22 mouse cellular contexts compared by ENCODE assay signal in genomic region chr13:6897666-6898065, GRCm38 (mm10).
DNase-seq lines count a peak whose midpoint lies in the region; ATAC-seq and TF ChIP-seq lines count a peak whose summit lies in the region.
"Had no signal": no experiment of that assay in that cellular context is flagged by ENCODE, and none has a peak within 500 bp of the region (broad histone marks: within the 10 kb centered on the region; RNA-seq: fewer than 3 reads in every experiment).

No protein-coding gene starts in this region.

- no peak for TF ChIP-seq CTCF in ES-Bruce4 (IDR thresholded peaks at IDR 0.05; ENCODE audit: low read depth, low read length)

- H3K27ac ChIP-seq in hindbrain, embryonic 14.5 days: no peak overlapping the region
- no peak overlapping the region for H3K27ac ChIP-seq in hindbrain, embryonic 13.5 days
- H3K27ac ChIP-seq in ES-Bruce4 (ENCODE audit: insufficient read depth, low read length): no peak overlapping the region
- H3K27ac ChIP-seq in neural tube, embryonic 12.5 days: no peak overlapping the region
- H3K27ac ChIP-seq: embryonic facial prominence, embryonic 15.5 days; forebrain, embryonic 12.5 days; midbrain, embryonic 13.5 days; stomach, postnatal 0 days had no signal

- WGBS in hindbrain, embryonic 14.5 days: 73% methylated on average over 1 of the region's 1 CpGs
- WGBS in hindbrain, embryonic 13.5 days: 81% methylated on average over 1 of the region's 1 CpGs
- WGBS in neural tube, embryonic 12.5 days: 62% methylated on average over 1 of the region's 1 CpGs

- H3K4me2 ChIP-seq in hindbrain, embryonic 14.5 days (replicated peaks): no peak overlapping the region
- no peak overlapping the region for H3K4me2 ChIP-seq in hindbrain, embryonic 13.5 days
- H3K4me2 ChIP-seq in neural tube, embryonic 12.5 days (replicated peaks): no peak overlapping the region
- H3K4me2 ChIP-seq: embryonic facial prominence, embryonic 15.5 days; forebrain, embryonic 12.5 days; heart, embryonic 12.5 days; midbrain, embryonic 13.5 days had no signal

- H3K27me3 ChIP-seq in hindbrain, embryonic 14.5 days (ENCODE audit: control insufficient read depth, insufficient read depth, low read length): no peaks in the 10 kb centered on the region
- H3K27me3 ChIP-seq in hindbrain, embryonic 13.5 days: no peaks in the 10 kb centered on the region
- H3K27me3 ChIP-seq in ES-Bruce4 (ENCODE audit: control insufficient read depth, insufficient read depth, low read length, poor library complexity, severe bottlenecking): no peaks in the 10 kb centered on the region
- no peaks in the 10 kb centered on the region for H3K27me3 ChIP-seq in neural tube, embryonic 12.5 days (replicated peaks)
- H3K27me3 ChIP-seq: embryonic facial prominence, embryonic 15.5 days; forebrain, embryonic 12.5 days; heart, embryonic 12.5 days; midbrain, embryonic 13.5 days had no signal

- no peaks in the 10 kb centered on the region for H3K4me1 ChIP-seq in hindbrain, embryonic 14.5 days (replicated peaks; ENCODE audit: control insufficient read depth, insufficient read depth, low read length)
- H3K4me1 ChIP-seq in hindbrain, embryonic 13.5 days (replicated peaks): no peaks in the 10 kb centered on the region; the same call in 1 of the 2 replicates
- peaks cover 6% of the 10 kb centered on the region for H3K4me1 ChIP-seq in ES-Bruce4 (ENCODE audit: control insufficient read depth, insufficient read depth, low read length)
- H3K4me1 ChIP-seq in neural tube, embryonic 12.5 days: no peaks in the 10 kb centered on the region
- H3K4me1 ChIP-seq: embryonic facial prominence, embryonic 15.5 days; forebrain, embryonic 12.5 days; heart, embryonic 12.5 days; midbrain, embryonic 13.5 days had no signal

- ATAC-seq in hindbrain, embryonic 14.5 days (ENCODE audit: low FRiP score): 0 out of 2 replicates have a peak, but pooled peaks have one; percentile 51
- ATAC-seq in hindbrain, embryonic 13.5 days (ENCODE audit: low FRiP score): no peak
- ATAC-seq in neural tube, embryonic 12.5 days (ENCODE audit: low FRiP score, low read depth): peak; percentile 50; the same call in 1 of the 2 replicates
- ATAC-seq: inflammation-experienced regulatory T-cells, adult 6 months; midbrain, embryonic 13.5 days had no signal

- intact Hi-C loops in heart, postnatal 14 days (cut with DNase I): no loop called here
- intact Hi-C loops in gastrocnemius, postnatal 14 days (cut with DNase I; ENCODE audit: low total_unique reads): no loop called here

- 0 out of 2 replicates have a peak, but pooled peaks have one; percentile 30 for TF ChIP-seq EP300 in ES-Bruce4 (IDR thresholded peaks at IDR 0.05; ENCODE audit: insufficient read depth, low read depth, low read length)

- no peak overlapping the region for H3K9ac ChIP-seq in hindbrain, embryonic 14.5 days
- no peak overlapping the region for H3K9ac ChIP-seq in hindbrain, embryonic 13.5 days
- H3K9ac ChIP-seq in ES-Bruce4 (ENCODE audit: low read depth, poor library complexity, severe bottlenecking): no peak overlapping the region
- H3K9ac ChIP-seq in neural tube, embryonic 12.5 days: no peak overlapping the region
- H3K9ac ChIP-seq: embryonic facial prominence, embryonic 15.5 days; forebrain, embryonic 12.5 days; heart, embryonic 12.5 days; midbrain, embryonic 13.5 days had no signal

- no peak overlapping the region for H3K4me3 ChIP-seq in hindbrain, embryonic 14.5 days (replicated peaks; ENCODE audit: low read length)
- H3K4me3 ChIP-seq in hindbrain, embryonic 13.5 days: no peak overlapping the region
- H3K4me3 ChIP-seq in ES-Bruce4 (ENCODE audit: low read depth, low read length): no peak overlapping the region
- H3K4me3 ChIP-seq in neural tube, embryonic 12.5 days: no peak overlapping the region
- H3K4me3 ChIP-seq: embryonic facial prominence, embryonic 15.5 days; forebrain, embryonic 12.5 days; heart, embryonic 12.5 days; midbrain, embryonic 13.5 days; myocyte had no signal

- H3K36me3 ChIP-seq in hindbrain, embryonic 14.5 days (replicated peaks; ENCODE audit: control insufficient read depth, insufficient read depth): no peaks in the 10 kb centered on the region
- no peaks in the 10 kb centered on the region for H3K36me3 ChIP-seq in hindbrain, embryonic 13.5 days
- H3K36me3 ChIP-seq in ES-Bruce4 (ENCODE audit: control insufficient read depth, insufficient read depth, low read length, poor library complexity, severe bottlenecking): no peaks in the 10 kb centered on the region
- no peaks in the 10 kb centered on the region for H3K36me3 ChIP-seq in neural tube, embryonic 12.5 days
- H3K36me3 ChIP-seq: embryonic facial prominence, embryonic 15.5 days; forebrain, embryonic 12.5 days; heart, embryonic 12.5 days; midbrain, embryonic 13.5 days had no signal

- H3K9me3 ChIP-seq in hindbrain, embryonic 14.5 days (ENCODE audit: control insufficient read depth, low read length): no peaks in the 10 kb centered on the region
- no peaks in the 10 kb centered on the region for H3K9me3 ChIP-seq in hindbrain, embryonic 13.5 days
- H3K9me3 ChIP-seq in ES-Bruce4 (replicated peaks; ENCODE audit: control insufficient read depth, insufficient read depth, low read length, poor library complexity, severe bottlenecking): no peaks in the 10 kb centered on the region
- H3K9me3 ChIP-seq in neural tube, embryonic 12.5 days: no peaks in the 10 kb centered on the region
- H3K9me3 ChIP-seq: embryonic facial prominence, embryonic 15.5 days; forebrain, embryonic 12.5 days; heart, embryonic 12.5 days; midbrain, embryonic 13.5 days had no signal

- TF ChIP-seq POLR2A in ES-Bruce4 (IDR thresholded peaks at IDR 0.05; ENCODE audit: insufficient read depth, low read length): no peak

- DNase-seq in hindbrain, embryonic 14.5 days (ENCODE audit: low spot score): no peak
- peak; percentile 62 for DNase-seq in adrenal gland, adult 8-10 months
- no peak for DNase-seq in heart, postnatal 14 days
- no peak for DNase-seq in kidney, adult 18-20 months
- DNase-seq in gastrocnemius, postnatal 14 days: no peak
- DNase-seq: cerebellum, adult 9-10 months; heart, postnatal 4 days; kidney, adult 9 months; kidney, postnatal 4 days; lung, postnatal 10 days; right cerebral cortex, postnatal 14 days; thymus, postnatal 14 days had no signal
